8 mouse cellular contexts compared by ENCODE assay signal in genomic region chr6:89200514-89201284, GRCm38 (mm10).
A peak's percentile ranks its signal among the peaks of the same experiment; 100 is the strongest.
DNase-seq lines count a peak whose midpoint lies in the region; ATAC-seq and TF ChIP-seq lines count a peak whose summit lies in the region.
"Not testable (repeated sequence)": the region's sequence is repeated elsewhere in the genome, so short reads cannot be mapped to it uniquely, and the experiment has no call there.

No protein-coding gene starts in this region.

- DNase-seq in cerebellum, postnatal 10 days = peak; percentile 15 to 45
- not testable (repeated sequence) for DNase-seq in limb, embryonic 14.5 days (ENCODE audit: low spot score)
- peak; percentile 13 for DNase-seq in neural tube, embryonic 10.5 days (ENCODE audit: extremely low spot score, low spot score)

- H3K9me3 ChIP-seq in forebrain, embryonic 12.5 days; heart, embryonic 14.5 days (ENCODE audit: control insufficient read depth, low read length); hindbrain, embryonic 15.5 days; kidney, embryonic 14.5 days (ENCODE audit: control insufficient read depth, low read length); limb, embryonic 14.5 days (ENCODE audit: control insufficient read depth, low read length); lung, embryonic 16.5 days (ENCODE audit: control insufficient read depth, low read length): not testable (repeated sequence)

- H3K4me3 ChIP-seq in forebrain, embryonic 12.5 days (replicated peaks) = peak overlapping the region; percentile 20
- H3K4me3 ChIP-seq in heart, embryonic 14.5 days (ENCODE audit: control insufficient read depth in 1 of 2, insufficient read depth in 1 of 2, low read depth in 1 of 2, low read length in 2 of 2) = peak overlapping the region; percentile 8 to 20; a peak in 2 of 4 replicates
- peak overlapping the region; percentile 24 for H3K4me3 ChIP-seq in hindbrain, embryonic 15.5 days
- H3K4me3 ChIP-seq in kidney, embryonic 14.5 days (ENCODE audit: low read length) = peak overlapping the region; percentile 3; the same call in 1 of the 2 replicates
- H3K4me3 ChIP-seq in limb, embryonic 14.5 days (replicated peaks; ENCODE audit: low read length) = not testable (repeated sequence)
- peak overlapping the region; percentile 24 for H3K4me3 ChIP-seq in lung, embryonic 16.5 days (ENCODE audit: low read length)

- not testable (repeated sequence) for H3K27me3 ChIP-seq in forebrain, embryonic 12.5 days; heart, embryonic 14.5 days (ENCODE audit: control insufficient read depth, insufficient read depth, low read length); hindbrain, embryonic 15.5 days; kidney, embryonic 14.5 days (ENCODE audit: control insufficient read depth, insufficient read depth, low read length); limb, embryonic 14.5 days (ENCODE audit: control insufficient read depth, insufficient read depth, low read length); lung, embryonic 16.5 days (ENCODE audit: control insufficient read depth, insufficient read depth, low read depth, low read length)

- 11% methylated on average over 19 of the region's 19 CpGs for WGBS in forebrain, embryonic 12.5 days
- 12% methylated on average over 19 of the region's 19 CpGs for WGBS in heart, embryonic 14.5 days
- 12% methylated on average over 19 of the region's 19 CpGs for WGBS in hindbrain, embryonic 15.5 days
- 11% methylated on average over 19 of the region's 19 CpGs for WGBS in kidney, embryonic 14.5 days
- WGBS in limb, embryonic 14.5 days = 13% methylated on average over 19 of the region's 19 CpGs
- WGBS in lung, embryonic 16.5 days = 10% methylated on average over 19 of the region's 19 CpGs

- ATAC-seq in forebrain, embryonic 12.5 days (ENCODE audit: low FRiP score) = peak; percentile 33; the same call in 1 of the 2 replicates
- not testable (repeated sequence) for ATAC-seq in heart, embryonic 14.5 days (ENCODE audit: insufficient number of reproducible peaks, insufficient read depth, low FRiP score, low read depth); kidney, embryonic 14.5 days (ENCODE audit: low FRiP score, low TSS enrichment); limb, embryonic 14.5 days (ENCODE audit: low FRiP score, low read depth)
- ATAC-seq in hindbrain, embryonic 15.5 days (ENCODE audit: low FRiP score, low read depth) = peak; percentile 45; the same call in 1 of the 2 replicates
- peak; percentile 43; the same call in 1 of the 2 replicates for ATAC-seq in lung, embryonic 16.5 days (ENCODE audit: low read depth)

- not testable (repeated sequence) for H3K4me1 ChIP-seq in forebrain, embryonic 12.5 days; heart, embryonic 14.5 days (ENCODE audit: control insufficient read depth in 2 of 2, insufficient read depth in 2 of 2, low read length in 2 of 2); hindbrain, embryonic 15.5 days (replicated peaks); kidney, embryonic 14.5 days (ENCODE audit: control insufficient read depth, insufficient read depth, low read length); limb, embryonic 14.5 days (ENCODE audit: control insufficient read depth, insufficient read depth, low read length); lung, embryonic 16.5 days (replicated peaks; ENCODE audit: control insufficient read depth, insufficient read depth, low read length)

- peak overlapping the region; percentile 49 for H3K4me2 ChIP-seq in forebrain, embryonic 12.5 days
- H3K4me2 ChIP-seq in heart, embryonic 14.5 days (ENCODE audit: low read length) = peak overlapping the region; percentile 48
- H3K4me2 ChIP-seq in hindbrain, embryonic 15.5 days = peak overlapping the region; percentile 52
- peak overlapping the region; percentile 29 for H3K4me2 ChIP-seq in kidney, embryonic 14.5 days (replicated peaks; ENCODE audit: low read depth, low read length)
- peak overlapping the region; percentile 31 for H3K4me2 ChIP-seq in limb, embryonic 14.5 days (replicated peaks; ENCODE audit: low read depth, low read length, severe bottlenecking)
- peak overlapping the region; percentile 36 for H3K4me2 ChIP-seq in lung, embryonic 16.5 days (ENCODE audit: low read depth, low read length)

- H3K27ac ChIP-seq in forebrain, embryonic 12.5 days; heart, embryonic 14.5 days (replicated peaks in 1 of 2; ENCODE audit: control insufficient read depth in 1 of 2, insufficient read depth in 1 of 2, low read depth in 2 of 2, low read length in 2 of 2); hindbrain, embryonic 15.5 days (replicated peaks); kidney, embryonic 14.5 days (ENCODE audit: low read depth, low read length); limb, embryonic 14.5 days (replicated peaks; ENCODE audit: low read depth, low read length); lung, embryonic 16.5 days (ENCODE audit: low read length): not testable (repeated sequence)

- H3K9ac ChIP-seq in forebrain, embryonic 12.5 days; heart, embryonic 14.5 days (ENCODE audit: low read length); hindbrain, embryonic 15.5 days; kidney, embryonic 14.5 days (ENCODE audit: low read depth, low read length); limb, embryonic 14.5 days (ENCODE audit: low read depth, low read length, severe bottlenecking); lung, embryonic 16.5 days (ENCODE audit: low read length): not testable (repeated sequence)

- H3K36me3 ChIP-seq in forebrain, embryonic 12.5 days (replicated peaks); heart, embryonic 14.5 days (ENCODE audit: control insufficient read depth, insufficient read depth, low read length); hindbrain, embryonic 15.5 days; kidney, embryonic 14.5 days (ENCODE audit: control insufficient read depth, insufficient read depth, low read length); limb, embryonic 14.5 days (ENCODE audit: control insufficient read depth, insufficient read depth, low read length); lung, embryonic 16.5 days (ENCODE audit: control insufficient read depth, insufficient read depth, low read length): not testable (repeated sequence)

- TF ChIP-seq POLR2A in limb, embryonic 14.5 days (IDR thresholded peaks at IDR 0.05; ENCODE audit: borderline replicate concordance, extremely low read depth, insufficient read depth, insufficient read length) = not testable (repeated sequence)
